Mouse (Mus musculus) lung, postnatal 0 days (tissue): ENCODE measurements around the gene Ahdc1.

Experiments used
- CTCF ChIP-seq: IDR thresholded peaks from 2 replicates; pipeline ENCODE4 v1.5.1; 2016; ENCODE audit warnings: antibody characterized with exemption, mild to moderate bottlenecking
- EP300 ChIP-seq: IDR thresholded peaks from 2 replicates; pipeline ENCODE4 v1.6.1; 2016; ENCODE audit warnings: antibody characterized with exemption, mild to moderate bottlenecking, control low read depth

DNA sequence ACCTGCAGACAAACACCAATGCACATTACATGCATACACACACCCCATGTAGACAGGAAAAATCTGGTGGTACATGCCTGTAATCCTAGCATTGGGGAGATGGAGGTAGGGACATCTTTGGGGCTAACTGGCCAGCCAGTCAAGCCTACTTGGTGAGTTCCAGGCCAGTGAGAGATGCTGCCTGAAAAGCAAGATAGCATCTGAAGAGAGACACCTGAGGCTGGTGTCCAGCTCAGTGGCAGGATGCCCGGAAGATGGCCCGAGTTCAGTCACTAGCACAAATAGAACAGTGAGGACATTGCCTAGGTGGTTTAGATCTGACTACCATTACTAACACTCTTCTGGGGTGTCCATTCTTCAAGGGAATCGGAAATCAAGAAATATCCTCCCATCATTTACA lies 69.8 kb downstream of the Ahdc1 start:
- TF ChIP-seq EP300 (no peak), CTCF (no peak)
